Mouse (Mus musculus): ENCODE measurements around the gene Kcnip1.

DNA sequence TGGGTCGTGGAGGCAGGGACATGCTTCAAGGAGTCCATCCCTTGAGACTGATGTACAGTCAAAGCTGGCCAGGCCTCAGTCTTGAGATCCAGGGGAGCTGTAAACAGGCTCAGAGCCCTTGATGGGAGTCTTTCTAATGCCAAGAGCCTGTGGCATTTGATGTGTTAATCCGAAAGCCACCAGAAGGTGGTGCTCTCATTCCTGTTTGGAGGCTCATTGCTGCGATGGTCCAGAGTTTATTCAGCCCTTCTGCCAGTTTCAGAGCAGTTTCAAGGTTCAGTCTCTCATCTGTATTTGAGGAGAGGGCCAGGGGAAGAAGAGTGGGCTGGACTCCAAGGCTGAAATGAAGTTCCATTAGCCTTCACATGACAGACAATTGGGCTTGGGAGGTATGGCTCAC is 259.7 kb downstream of the Kcnip1 start:
- TF ChIP-seq CTCF (IDR thresholded peaks at IDR 0.05) (peak; percentile 86), EP300 (IDR thresholded peaks at IDR 0.05) (no peak)

Data from lung, postnatal 0 days (tissue).